Mouse (Mus musculus): ENCODE results near the gene Inf2.
A peak's percentile ranks its signal among the peaks of the same experiment; 100 is the strongest.

Inf2 gene

GRCm38 (mm10) chr12:112588426-112589256, at the start of gene Inf2:
Gene Inf2, plus strand, starts transcription at chr12:112588784.
- DNase-seq: peak; percentile 85

- DNase-seq: no peak
Measured at GRCm38 (mm10) chr12:112539466-112539965, 49.1 kb upstream of the Inf2 start.

- DNase-seq: no peak
Measured at GRCm38 (mm10) chr12:112540321-112540720, 48.3 kb upstream of the Inf2 start.

GRCm38 (mm10) chr12:112541483-112542091, 47.0 kb upstream of the Inf2 start:
- DNase-seq: no peak

- DNase-seq: peak; percentile 55
Measured at GRCm38 (mm10) chr12:112542257-112542919, 46.2 kb upstream of the Inf2 start.

- DNase-seq: peak; percentile 90
Measured at GRCm38 (mm10) chr12:112542920-112543300, 45.7 kb upstream of the Inf2 start.

- DNase-seq: no peak
Measured at GRCm38 (mm10) chr12:112543941-112544340, 44.6 kb upstream of the Inf2 start.

GRCm38 (mm10) chr12:112544946-112545701, 43.5 kb upstream of the Inf2 start:
- DNase-seq: no peak

GRCm38 (mm10) chr12:112546110-112546509, 42.5 kb upstream of the Inf2 start:
- no peak for DNase-seq

GRCm38 (mm10) chr12:112549287-112549686, 39.3 kb upstream of the Inf2 start:
- DNase-seq: no peak

GRCm38 (mm10) chr12:112551861-112552375, 36.7 kb upstream of the Inf2 start:
- DNase-seq: peak; percentile 91

GRCm38 (mm10) chr12:112552520-112552919, 36.1 kb upstream of the Inf2 start:
- no peak for DNase-seq

GRCm38 (mm10) chr12:112554900-112555299, 33.7 kb upstream of the Inf2 start:
- DNase-seq: peak; percentile 59

- DNase-seq: no peak
Measured at GRCm38 (mm10) chr12:112556531-112557060, 32.0 kb upstream of the Inf2 start.

GRCm38 (mm10) chr12:112557219-112557618, 31.4 kb upstream of the Inf2 start:
- DNase-seq: no peak

- no peak for DNase-seq
Measured at GRCm38 (mm10) chr12:112559231-112559630, 29.4 kb upstream of the Inf2 start.

GRCm38 (mm10) chr12:112559671-112560070, 28.9 kb upstream of the Inf2 start:
- peak; percentile 25 for DNase-seq

GRCm38 (mm10) chr12:112560176-112560797, 28.3 kb upstream of the Inf2 start:
- DNase-seq: peak; percentile 14

- DNase-seq: no peak
Measured at GRCm38 (mm10) chr12:112561163-112561562, 27.4 kb upstream of the Inf2 start.

- DNase-seq: no peak
Measured at GRCm38 (mm10) chr12:112562462-112562861, 26.1 kb upstream of the Inf2 start.

GRCm38 (mm10) chr12:112563011-112563410, 25.6 kb upstream of the Inf2 start:
- DNase-seq: no peak

GRCm38 (mm10) chr12:112570160-112570559, 18.4 kb upstream of the Inf2 start:
- no peak for DNase-seq
